In genomic region chr2:73279271-73280038, GRCm38 (mm10) we compare ENCODE assay signal across 8 mouse cellular contexts. TPM values are rescaled to one million over a fixed set of nuclear protein-coding genes. Genes with fewer than 3 reads are reported as not detected.
A peak's percentile ranks its signal among the peaks of the same experiment; 100 is the strongest.
DNase-seq lines count a peak whose midpoint lies in the region; ATAC-seq lines count a peak whose summit lies in the region.

No protein-coding gene starts in this region.

- peaks cover 67% of the 10 kb centered on the region for H3K27me3 ChIP-seq in heart, embryonic 15.5 days
- peaks cover 47% of the 10 kb centered on the region for H3K27me3 ChIP-seq in hindbrain, embryonic 12.5 days
- H3K27me3 ChIP-seq in midbrain, embryonic 15.5 days (replicated peaks), result peaks cover 48% of the 10 kb centered on the region

- H3K4me2 ChIP-seq in heart, embryonic 15.5 days, result peak overlapping the region; percentile 54
- peak overlapping the region; percentile 49 for H3K4me2 ChIP-seq in hindbrain, embryonic 12.5 days (replicated peaks)
- peak overlapping the region; percentile 34 for H3K4me2 ChIP-seq in midbrain, embryonic 15.5 days

- H3K9ac ChIP-seq in heart, embryonic 15.5 days, result no peak overlapping the region
- H3K9ac ChIP-seq in hindbrain, embryonic 12.5 days, result 0 out of 2 replicates have a peak overlapping the region, but pooled peaks have one; percentile 0
- H3K9ac ChIP-seq in midbrain, embryonic 15.5 days, result no peak overlapping the region

- H3K4me3 ChIP-seq in heart, embryonic 15.5 days, result peak overlapping the region; percentile 34
- H3K4me3 ChIP-seq in hindbrain, embryonic 12.5 days, result peak overlapping the region; percentile 23
- peak overlapping the region; percentile 4; the same call in 1 of the 2 replicates for H3K4me3 ChIP-seq in midbrain, embryonic 15.5 days

- H3K9me3 ChIP-seq in heart, embryonic 15.5 days (replicated peaks), result no peaks in the 10 kb centered on the region
- no peaks in the 10 kb centered on the region for H3K9me3 ChIP-seq in hindbrain, embryonic 12.5 days (replicated peaks)
- no peaks in the 10 kb centered on the region for H3K9me3 ChIP-seq in midbrain, embryonic 15.5 days

- H3K4me1 ChIP-seq in heart, embryonic 15.5 days (replicated peaks), result peaks cover 38% of the 10 kb centered on the region
- H3K4me1 ChIP-seq in hindbrain, embryonic 12.5 days, result peaks cover 30% of the 10 kb centered on the region
- H3K4me1 ChIP-seq in midbrain, embryonic 15.5 days, result peaks cover 35% of the 10 kb centered on the region

- 2% methylated on average over 31 of the region's 31 CpGs for WGBS in heart, embryonic 15.5 days
- WGBS in hindbrain, embryonic 12.5 days, result under 1% methylated on average over 26 of the region's 31 CpGs
- WGBS in midbrain, embryonic 15.5 days, result 2% methylated on average over 30 of the region's 31 CpGs

- H3K36me3 ChIP-seq in heart, embryonic 15.5 days, result no peaks in the 10 kb centered on the region
- no peaks in the 10 kb centered on the region for H3K36me3 ChIP-seq in hindbrain, embryonic 12.5 days
- H3K36me3 ChIP-seq in midbrain, embryonic 15.5 days (replicated peaks), result no peaks in the 10 kb centered on the region

- H3K27ac ChIP-seq in heart, embryonic 15.5 days, result no peak overlapping the region
- peak overlapping the region; percentile 18; the same call in 1 of the 2 replicates for H3K27ac ChIP-seq in hindbrain, embryonic 12.5 days
- H3K27ac ChIP-seq in midbrain, embryonic 15.5 days, result peak overlapping the region; percentile 54

- DNase-seq in heart, postnatal 4 days, result no peak
- DNase-seq in ZHBTc4 (ENCODE audit: low read depth, low spot score), result peak; percentile 31
- no peak for DNase-seq in natural killer cell, adult 2 months (ENCODE audit: low spot score in 2 of 2)
- DNase-seq in ovary, adult 18-20 months (ENCODE audit: low spot score), result no peak
- no peak for DNase-seq in layer of hippocampus, adult 18-20 months (ENCODE audit: low spot score in 2 of 2)

- ATAC-seq in heart, embryonic 15.5 days (replicated peaks; ENCODE audit: insufficient number of reproducible peaks, insufficient read depth, low FRiP score, low read depth), result no peak
- ATAC-seq in hindbrain, embryonic 12.5 days (ENCODE audit: low FRiP score), result no peak
- no peak for ATAC-seq in midbrain, embryonic 15.5 days (replicated peaks)

RNA-seq across cellular contexts. Expression of gene Sp9, which starts 7.7 kb away (rescaled TPM):
- polyA plus RNA-seq in heart, embryonic 15.5 days (2015; fragmentation: Nextera tagmentation; extraction: Ambion mirVana), result not detected in 2 replicates
- total RNA-seq in heart, postnatal 4 days (2021), result not detected
- 2.1 and 2.9 TPM in 2 replicates for polyA plus RNA-seq in hindbrain, embryonic 12.5 days (2016; fragmentation: Nextera tagmentation; extraction: Ambion mirVana)
- polyA plus RNA-seq in midbrain, embryonic 15.5 days (2015; fragmentation: Nextera tagmentation; extraction: Ambion mirVana), result 3.5 and 5.3 TPM in 2 replicates
- 1 to 10 TPM; 3.7 to 4.3 TPM for total RNA-seq in layer of hippocampus, adult 18-20 months (2021)

RNA-seq across cellular contexts. Expression of gene Scrn3, which starts 32.9 kb away (rescaled TPM):
- 13.2 and 13.4 TPM in 2 replicates for polyA plus RNA-seq in heart, embryonic 15.5 days (2015; fragmentation: Nextera tagmentation; extraction: Ambion mirVana)
- total RNA-seq in heart, postnatal 4 days (2021), result 10 to 100 TPM; 11.2 to 16.6 TPM
- polyA plus RNA-seq in hindbrain, embryonic 12.5 days (2016; fragmentation: Nextera tagmentation; extraction: Ambion mirVana), result 13.2 and 13.6 TPM in 2 replicates
- polyA plus RNA-seq in midbrain, embryonic 15.5 days (2015; fragmentation: Nextera tagmentation; extraction: Ambion mirVana), result 6.9 and 7.7 TPM in 2 replicates
- total RNA-seq in layer of hippocampus, adult 18-20 months (2021), result 10 to 100 TPM; 22.6 to 22.9 TPM

RNA-seq across cellular contexts. Expression of gene Cir1, which starts 33.0 kb away (rescaled TPM):
- polyA plus RNA-seq in heart, embryonic 15.5 days (2015; fragmentation: Nextera tagmentation; extraction: Ambion mirVana), result 15.0 and 16.7 TPM in 2 replicates
- total RNA-seq in heart, postnatal 4 days (2021), result 10 to 100 TPM; 10.8 to 11.1 TPM
- 28.4 and 29.7 TPM in 2 replicates for polyA plus RNA-seq in hindbrain, embryonic 12.5 days (2016; fragmentation: Nextera tagmentation; extraction: Ambion mirVana)
- polyA plus RNA-seq in midbrain, embryonic 15.5 days (2015; fragmentation: Nextera tagmentation; extraction: Ambion mirVana), result 26.2 and 27.4 TPM in 2 replicates
- total RNA-seq in layer of hippocampus, adult 18-20 months (2021), result 10 to 100 TPM; 31.0 to 31.4 TPM
